Mouse (Mus musculus) neural tube, postnatal 0 days (tissue): Measurements from ENCODE around the gene Vps18. TPM values are rescaled to one million over a fixed set of nuclear protein-coding genes. Genes with fewer than 3 reads are reported as not detected.

Experiments
- polyA plus RNA-seq: library from polyadenylated mRNA; unstranded; fragments of >200 nt; fragmentation: Nextera tagmentation; extraction: Ambion mirVana; gene quantifications from 2 replicates; pipeline ENCODE4 v1.2.1, GENCODE M21; 2015

The Vps18 gene
- polyA plus RNA-seq = 17.6 and 19.3 TPM in 2 replicates

DNA sequence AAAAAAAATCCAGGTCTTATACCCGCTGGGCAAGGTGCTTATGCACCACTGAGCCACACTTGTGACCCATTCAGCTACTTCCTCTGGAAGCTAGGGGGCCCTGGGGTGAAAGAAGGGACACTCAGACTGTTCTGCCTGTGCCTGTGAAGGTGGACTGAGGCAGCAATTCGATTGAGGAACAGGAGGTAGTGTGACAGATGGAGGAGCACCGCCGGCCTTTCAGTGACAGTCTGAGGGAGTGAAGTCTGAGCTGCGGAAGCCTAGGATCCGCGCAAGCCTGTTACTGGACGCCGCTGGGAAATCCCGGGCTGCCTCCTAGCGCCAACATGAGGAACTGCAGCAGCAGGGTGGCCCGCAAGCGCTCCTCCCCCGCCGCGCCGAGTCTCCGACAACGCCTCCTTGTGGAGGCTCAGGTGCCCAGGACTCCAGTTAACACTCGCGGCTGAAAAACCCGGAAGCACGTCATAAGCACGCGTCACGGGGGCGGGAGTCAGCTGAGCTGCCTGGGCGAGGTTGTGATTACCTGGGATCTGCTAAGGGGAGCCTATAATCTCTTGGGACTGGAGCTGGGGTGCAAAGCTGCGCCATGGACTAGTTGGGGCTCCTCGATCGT, at the start of gene Vps18:
Gene Vps18, plus strand, starts transcription at position 471 of the 613 bp plus-strand sequence.

DNA sequence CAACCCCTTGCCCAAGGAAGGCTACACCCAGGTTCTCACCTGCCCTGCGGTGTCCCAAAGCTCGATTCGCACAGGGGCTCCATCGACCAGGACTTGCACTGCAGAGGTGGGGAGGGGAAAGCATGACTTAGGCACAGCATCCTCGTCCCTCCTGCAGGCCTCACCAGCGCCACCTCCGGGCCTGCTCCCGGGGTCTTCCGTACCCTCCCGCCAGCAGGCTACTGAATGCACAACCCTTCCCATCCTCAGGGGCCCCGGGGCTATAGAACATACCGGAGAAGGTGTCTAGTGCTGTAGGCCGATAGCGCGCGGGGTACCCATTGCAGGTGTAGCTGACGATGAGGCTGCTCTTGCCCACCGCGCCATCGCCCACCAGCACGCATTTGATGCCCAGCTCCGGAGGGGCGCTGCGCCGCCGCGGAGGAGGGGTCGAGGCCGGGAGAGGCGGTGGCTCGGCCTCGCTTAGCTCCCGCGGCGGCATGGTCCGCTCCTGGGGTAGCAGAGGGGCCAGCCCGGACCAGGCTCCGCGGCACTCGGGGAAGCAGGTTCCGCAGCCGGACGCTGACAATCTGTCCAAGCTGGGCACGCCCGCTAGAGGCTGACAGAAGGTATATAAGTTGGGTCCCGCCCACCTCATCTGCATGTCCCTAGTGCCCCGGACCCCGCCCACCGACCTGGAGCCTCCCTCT, 17.8 kb upstream of the Vps18 start, which contains the start of gene Rhov:
Gene Rhov, minus strand, starts transcription at position 630 of the 689 bp plus-strand sequence.

DNA sequence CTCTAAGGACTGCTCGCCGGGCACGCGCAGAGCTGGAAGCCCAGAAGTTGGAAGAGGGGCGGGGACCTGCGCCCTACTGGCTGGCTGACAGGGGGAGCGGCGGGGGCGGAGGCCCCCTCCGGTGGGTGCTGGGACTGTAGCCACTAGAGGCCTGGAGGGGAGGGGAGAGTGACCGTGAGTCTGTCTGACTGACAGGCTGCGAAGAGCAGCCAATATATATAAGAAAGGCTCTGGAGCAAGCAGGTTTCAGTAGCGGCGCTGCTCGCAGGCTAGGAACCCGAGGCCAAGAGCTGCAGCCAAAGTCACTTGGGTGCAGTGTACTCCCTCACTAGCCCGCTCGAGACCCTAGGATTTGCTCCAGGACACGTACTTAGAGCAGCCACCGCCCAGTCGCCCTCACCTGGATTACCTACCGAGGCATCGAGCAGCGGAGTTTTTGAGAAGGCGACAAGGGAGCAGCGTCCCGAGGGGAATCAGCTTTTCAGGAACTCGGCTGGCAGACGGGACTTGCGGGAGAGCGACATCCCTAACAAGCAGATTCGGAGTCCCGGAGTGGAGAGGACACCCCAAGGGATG, 37.1 kb downstream of the Vps18 start, which contains the start of gene Dll4:
Gene Dll4, plus strand, starts transcription at position 217 of the 576 bp plus-strand sequence.

Other genes starting within 250 kb of the Vps18 start
- gene Knl1, start 241.6 kb upstream of the Vps18 start, polyA plus RNA-seq = 3.9 and 4.6 TPM in 2 replicates
- gene Rad51, start 175.9 kb upstream of the Vps18 start, polyA plus RNA-seq = 4.9 and 5.0 TPM in 2 replicates
- 37.5 and 40.3 TPM in 2 replicates for gene Rmdn3, start 131.7 kb upstream of the Vps18 start, polyA plus RNA-seq
- gene Gchfr, start 121.0 kb upstream of the Vps18 start, polyA plus RNA-seq = 5.1 and 5.2 TPM in 2 replicates
- gene Gm14137, start 114.2 kb upstream of the Vps18 start, polyA plus RNA-seq = 0.32 and 0.74 TPM in 2 replicates
- gene Zfyve19, start 80.1 kb upstream of the Vps18 start, polyA plus RNA-seq = 50.5 and 60.4 TPM in 2 replicates
- 18.1 and 21.3 TPM in 2 replicates for gene Dnajc17, start 79.9 kb upstream of the Vps18 start, polyA plus RNA-seq
- not detected in 2 replicates for gene Ppp1r14d, start 58.8 kb upstream of the Vps18 start, polyA plus RNA-seq
- 0.68 and 0.87 TPM in 2 replicates for gene Spint1, start 51.4 kb upstream of the Vps18 start, polyA plus RNA-seq
- 48.6 and 49.2 TPM in 2 replicates for gene Rhov, start 17.5 kb upstream of the Vps18 start, polyA plus RNA-seq
- gene Dll4, start 37.0 kb downstream of the Vps18 start, polyA plus RNA-seq = 1.8 and 3.0 TPM in 2 replicates
- gene Chac1, start 62.5 kb downstream of the Vps18 start, polyA plus RNA-seq = 15.1 and 16.3 TPM in 2 replicates
- gene Ino80, start 188.9 kb downstream of the Vps18 start, polyA plus RNA-seq = 2.6 and 3.0 TPM in 2 replicates